Comparison of ENCODE assay signal across 21 mouse cellular contexts in genomic region chr16:77676805-77677204, GRCm38 (mm10).
DNase-seq lines count a peak whose midpoint lies in the region; ATAC-seq lines count a peak whose summit lies in the region.
"Had no signal": no experiment of that assay in that cellular context is flagged by ENCODE, and none has a peak within 500 bp of the region (broad histone marks: within the 10 kb centered on the region; RNA-seq: fewer than 3 reads in every experiment).

No protein-coding gene starts in this region.

- H3K9ac ChIP-seq in embryonic facial prominence, embryonic 14.5 days (ENCODE audit: low read depth, low read length): no peak overlapping the region
- H3K9ac ChIP-seq in hindbrain, embryonic 12.5 days: no peak overlapping the region
- H3K9ac ChIP-seq in hindbrain, embryonic 16.5 days (ENCODE audit: low read depth, low read length): no peak overlapping the region
- no peak overlapping the region for H3K9ac ChIP-seq in midbrain, embryonic 13.5 days (replicated peaks)
- H3K9ac ChIP-seq in midbrain, embryonic 15.5 days: no peak overlapping the region
- no peak overlapping the region for H3K9ac ChIP-seq in neural tube, embryonic 15.5 days (replicated peaks)
- H3K9ac ChIP-seq: embryonic facial prominence, embryonic 13.5 days; forebrain, postnatal 0 days; heart, embryonic 12.5 days had no signal

- H3K4me1 ChIP-seq in embryonic facial prominence, embryonic 14.5 days (ENCODE audit: control insufficient read depth, insufficient read depth, low read length): no peaks in the 10 kb centered on the region
- H3K4me1 ChIP-seq in embryonic facial prominence, embryonic 10.5 days: peaks cover 4% of the 10 kb centered on the region; the same call in 1 of the 2 replicates
- 0 out of 2 replicates have a peak, but pooled peaks cover 2% of the 10 kb centered on the region for H3K4me1 ChIP-seq in hindbrain, embryonic 12.5 days
- peaks cover 4% of the 10 kb centered on the region for H3K4me1 ChIP-seq in hindbrain, embryonic 16.5 days (ENCODE audit: control insufficient read depth, insufficient read depth, low read depth, low read length)
- peaks cover 5% of the 10 kb centered on the region for H3K4me1 ChIP-seq in midbrain, embryonic 13.5 days (replicated peaks)
- H3K4me1 ChIP-seq in midbrain, embryonic 15.5 days: peaks cover 3% of the 10 kb centered on the region; the same call in 1 of the 2 replicates
- H3K4me1 ChIP-seq in neural tube, embryonic 15.5 days: peaks cover 8% of the 10 kb centered on the region
- H3K4me1 ChIP-seq: embryonic facial prominence, embryonic 13.5 days; heart, embryonic 12.5 days had no signal

- H3K27me3 ChIP-seq in embryonic facial prominence, embryonic 14.5 days (replicated peaks; ENCODE audit: control insufficient read depth, insufficient read depth, low read length): no peaks in the 10 kb centered on the region
- no peaks in the 10 kb centered on the region for H3K27me3 ChIP-seq in embryonic facial prominence, embryonic 10.5 days (replicated peaks; ENCODE audit: low read depth, poor library complexity, severe bottlenecking)
- no peaks in the 10 kb centered on the region for H3K27me3 ChIP-seq in hindbrain, embryonic 12.5 days
- H3K27me3 ChIP-seq in hindbrain, embryonic 16.5 days (replicated peaks; ENCODE audit: control insufficient read depth, insufficient read depth, low read length): no peaks in the 10 kb centered on the region
- no peaks in the 10 kb centered on the region for H3K27me3 ChIP-seq in midbrain, embryonic 13.5 days
- H3K27me3 ChIP-seq in midbrain, embryonic 15.5 days (replicated peaks): no peaks in the 10 kb centered on the region
- no peaks in the 10 kb centered on the region for H3K27me3 ChIP-seq in neural tube, embryonic 15.5 days (replicated peaks)
- H3K27me3 ChIP-seq: embryonic facial prominence, embryonic 13.5 days; heart, embryonic 12.5 days had no signal

- no peak overlapping the region for H3K4me3 ChIP-seq in embryonic facial prominence, embryonic 14.5 days (ENCODE audit: low read depth, low read length)
- H3K4me3 ChIP-seq in embryonic facial prominence, embryonic 10.5 days: no peak overlapping the region
- H3K4me3 ChIP-seq in hindbrain, embryonic 12.5 days: no peak overlapping the region
- H3K4me3 ChIP-seq in hindbrain, embryonic 16.5 days (ENCODE audit: low read length): no peak overlapping the region
- no peak overlapping the region for H3K4me3 ChIP-seq in midbrain, embryonic 13.5 days (replicated peaks)
- no peak overlapping the region for H3K4me3 ChIP-seq in midbrain, embryonic 15.5 days
- no peak overlapping the region for H3K4me3 ChIP-seq in neural tube, embryonic 15.5 days (replicated peaks)
- H3K4me3 ChIP-seq: embryonic facial prominence, embryonic 13.5 days; heart, adult 2 months; heart, embryonic 12.5 days had no signal

- no peak for ATAC-seq in embryonic facial prominence, embryonic 14.5 days (ENCODE audit: low read depth)
- 0 out of 2 replicates have a peak, but pooled peaks have one; percentile 55 for ATAC-seq in hindbrain, embryonic 12.5 days (ENCODE audit: low FRiP score)
- no peak for ATAC-seq in hindbrain, embryonic 16.5 days
- ATAC-seq in midbrain, embryonic 13.5 days: no peak
- ATAC-seq in midbrain, embryonic 15.5 days (replicated peaks): no peak
- ATAC-seq in neural tube, embryonic 15.5 days (ENCODE audit: low FRiP score): no peak
- ATAC-seq: CD4-positive, CD25-positive, alpha-beta regulatory T cell, adult 4 months; forebrain, postnatal 0 days; intestine, embryonic 16.5 days had no signal

- H3K9me3 ChIP-seq in embryonic facial prominence, embryonic 14.5 days (ENCODE audit: control insufficient read depth, low read length): no peaks in the 10 kb centered on the region
- no peaks in the 10 kb centered on the region for H3K9me3 ChIP-seq in embryonic facial prominence, embryonic 10.5 days
- no peaks in the 10 kb centered on the region for H3K9me3 ChIP-seq in hindbrain, embryonic 12.5 days (replicated peaks)
- no peaks in the 10 kb centered on the region for H3K9me3 ChIP-seq in hindbrain, embryonic 16.5 days (ENCODE audit: control insufficient read depth, low read length)
- H3K9me3 ChIP-seq in midbrain, embryonic 13.5 days: no peaks in the 10 kb centered on the region
- no peaks in the 10 kb centered on the region for H3K9me3 ChIP-seq in midbrain, embryonic 15.5 days
- H3K9me3 ChIP-seq in neural tube, embryonic 15.5 days (replicated peaks): no peaks in the 10 kb centered on the region
- H3K9me3 ChIP-seq: embryonic facial prominence, embryonic 13.5 days; heart, embryonic 12.5 days had no signal

- peak; percentile 11 for DNase-seq in embryonic facial prominence, embryonic 14.5 days (ENCODE audit: low spot score)
- no peak for DNase-seq in embryonic facial prominence, embryonic 10.5 days (ENCODE audit: low spot score)
- DNase-seq: adrenal gland, adult 8-10 months; B cell, adult 2 months; cerebellum, adult 11-12 months; cerebellum, adult 9-10 months; cerebellum, postnatal 25 days; forebrain, postnatal 0 days; gastrocnemius, postnatal 14 days; heart, adult 2 months; heart, postnatal 36 days had no signal

- H3K27ac ChIP-seq in embryonic facial prominence, embryonic 14.5 days (replicated peaks; ENCODE audit: low read depth, low read length): no peak overlapping the region
- no peak overlapping the region for H3K27ac ChIP-seq in embryonic facial prominence, embryonic 10.5 days (replicated peaks)
- peak overlapping the region; percentile 60; the same call in 1 of the 2 replicates for H3K27ac ChIP-seq in hindbrain, embryonic 12.5 days
- H3K27ac ChIP-seq in hindbrain, embryonic 16.5 days (ENCODE audit: low read depth, low read length): no peak overlapping the region
- H3K27ac ChIP-seq in midbrain, embryonic 13.5 days: peak overlapping the region; percentile 53; the same call in 1 of the 2 replicates
- no peak overlapping the region for H3K27ac ChIP-seq in midbrain, embryonic 15.5 days
- H3K27ac ChIP-seq in neural tube, embryonic 15.5 days (replicated peaks): peak overlapping the region; percentile 66; the same call in 1 of the 2 replicates
- H3K27ac ChIP-seq: embryonic facial prominence, embryonic 13.5 days; heart, adult 2 months had no signal

- no peak overlapping the region for H3K4me2 ChIP-seq in embryonic facial prominence, embryonic 14.5 days (ENCODE audit: low read depth, low read length)
- H3K4me2 ChIP-seq in hindbrain, embryonic 12.5 days (replicated peaks): no peak overlapping the region
- H3K4me2 ChIP-seq in hindbrain, embryonic 16.5 days (ENCODE audit: low read length): no peak overlapping the region
- no peak overlapping the region for H3K4me2 ChIP-seq in midbrain, embryonic 13.5 days (replicated peaks)
- H3K4me2 ChIP-seq in midbrain, embryonic 15.5 days: no peak overlapping the region
- no peak overlapping the region for H3K4me2 ChIP-seq in neural tube, embryonic 15.5 days
- H3K4me2 ChIP-seq: embryonic facial prominence, embryonic 13.5 days; heart, embryonic 12.5 days had no signal

- no peaks in the 10 kb centered on the region for H3K36me3 ChIP-seq in embryonic facial prominence, embryonic 14.5 days (ENCODE audit: control insufficient read depth, insufficient read depth, low read length)
- no peaks in the 10 kb centered on the region for H3K36me3 ChIP-seq in embryonic facial prominence, embryonic 10.5 days (replicated peaks)
- peaks cover 4% of the 10 kb centered on the region; the same call in 1 of the 2 replicates for H3K36me3 ChIP-seq in hindbrain, embryonic 12.5 days
- H3K36me3 ChIP-seq in hindbrain, embryonic 16.5 days (ENCODE audit: control insufficient read depth, insufficient read depth, low read length): no peaks in the 10 kb centered on the region
- peaks cover 2% of the 10 kb centered on the region; the same call in 1 of the 2 replicates for H3K36me3 ChIP-seq in midbrain, embryonic 13.5 days
- H3K36me3 ChIP-seq in midbrain, embryonic 15.5 days (replicated peaks): no peaks in the 10 kb centered on the region
- H3K36me3 ChIP-seq in neural tube, embryonic 15.5 days: no peaks in the 10 kb centered on the region
- H3K36me3 ChIP-seq: G1E had no signal

- WGBS in embryonic facial prominence, embryonic 14.5 days: 65% methylated on average over 2 of the region's 2 CpGs
- WGBS in embryonic facial prominence, embryonic 10.5 days: 79% methylated on average over 2 of the region's 2 CpGs
- 62% methylated on average over 2 of the region's 2 CpGs for WGBS in hindbrain, embryonic 12.5 days
- WGBS in hindbrain, embryonic 16.5 days: 53% methylated on average over 2 of the region's 2 CpGs
- 66% methylated on average over 2 of the region's 2 CpGs for WGBS in midbrain, embryonic 13.5 days
- 58% methylated on average over 2 of the region's 2 CpGs for WGBS in midbrain, embryonic 15.5 days
- 40% methylated on average over 2 of the region's 2 CpGs for WGBS in neural tube, embryonic 15.5 days

Comparison
In these comparisons a context has a peak if more than half of its experiments do, and no peak if none do; other contexts are left out.
1. H3K27ac ChIP-seq: peak in hindbrain, embryonic 12.5 days (single experiment), midbrain, embryonic 13.5 days (single experiment) and neural tube, embryonic 15.5 days (single experiment); none in embryonic facial prominence, embryonic 14.5 days (single experiment), embryonic facial prominence, embryonic 10.5 days (single experiment), hindbrain, embryonic 16.5 days (single experiment) and midbrain, embryonic 15.5 days (single experiment).